Mouse (Mus musculus): Measurements from ENCODE around the gene Atoh8.
A peak's percentile ranks its signal among the peaks of the same experiment; 100 is the strongest.

Atoh8 gene

GRCm38 (mm10) chr6:72196660-72197059 is 38.7 kb downstream of the Atoh8 start:
- no peak for DNase-seq (ENCODE audit: low read depth, low spot score)

GRCm38 (mm10) chr6:72190577-72190976 is 44.8 kb downstream of the Atoh8 start:
- DNase-seq (ENCODE audit: low read depth, low spot score) = no peak

GRCm38 (mm10) chr6:72190120-72190519 is 45.3 kb downstream of the Atoh8 start:
- no peak for DNase-seq (ENCODE audit: low read depth, low spot score)

GRCm38 (mm10) chr6:72189061-72189863 is 46.1 kb downstream of the Atoh8 start:
- no peak for DNase-seq (ENCODE audit: low read depth, low spot score)

GRCm38 (mm10) chr6:72186809-72187208 is 48.6 kb downstream of the Atoh8 start:
- DNase-seq (ENCODE audit: low read depth, low spot score) = no peak

GRCm38 (mm10) chr6:72185893-72186490 is 49.4 kb downstream of the Atoh8 start:
- peak; percentile 40 for DNase-seq (ENCODE audit: low read depth, low spot score)

GRCm38 (mm10) chr6:72184576-72184975 is 50.8 kb downstream of the Atoh8 start:
- no peak for DNase-seq (ENCODE audit: low read depth, low spot score)

GRCm38 (mm10) chr6:72179562-72180502 is 55.5 kb downstream of the Atoh8 start:
- DNase-seq (ENCODE audit: low read depth, low spot score) = no peak

GRCm38 (mm10) chr6:72179006-72179405 is 56.4 kb downstream of the Atoh8 start:
- DNase-seq (ENCODE audit: low read depth, low spot score) = no peak

- DNase-seq (ENCODE audit: low read depth, low spot score) = no peak
Observed at GRCm38 (mm10) chr6:72177417-72177816, 58.0 kb downstream of the Atoh8 start.

- DNase-seq (ENCODE audit: low read depth, low spot score) = no peak
Observed at GRCm38 (mm10) chr6:72176004-72176403, 59.4 kb downstream of the Atoh8 start.

GRCm38 (mm10) chr6:72175419-72175818 is 60.0 kb downstream of the Atoh8 start:
- no peak for DNase-seq (ENCODE audit: low read depth, low spot score)

- DNase-seq (ENCODE audit: low read depth, low spot score) = no peak
Observed at GRCm38 (mm10) chr6:72173350-72173749, 62.0 kb downstream of the Atoh8 start.

- DNase-seq (ENCODE audit: low read depth, low spot score) = no peak
Observed at GRCm38 (mm10) chr6:72171391-72171790, 64.0 kb downstream of the Atoh8 start.

GRCm38 (mm10) chr6:72165907-72166306 is 69.5 kb downstream of the Atoh8 start:
- no peak for DNase-seq (ENCODE audit: low read depth, low spot score)

- peak; percentile 60 for DNase-seq (ENCODE audit: low read depth, low spot score)
Observed at GRCm38 (mm10) chr6:72164321-72165275, 70.8 kb downstream of the Atoh8 start.

- DNase-seq (ENCODE audit: low read depth, low spot score) = no peak
Observed at GRCm38 (mm10) chr6:72162155-72162890, 73.1 kb downstream of the Atoh8 start.

- no peak for DNase-seq (ENCODE audit: low read depth, low spot score)
Observed at GRCm38 (mm10) chr6:72161751-72162150, 73.6 kb downstream of the Atoh8 start.

GRCm38 (mm10) chr6:72160991-72161390 is 74.4 kb downstream of the Atoh8 start:
- no peak for DNase-seq (ENCODE audit: low read depth, low spot score)

- DNase-seq (ENCODE audit: low read depth, low spot score) = no peak
Observed at GRCm38 (mm10) chr6:72159861-72160395, 75.4 kb downstream of the Atoh8 start.
